Mouse (Mus musculus) fibroblast of lung, adult 2 months (primary cell): ENCODE results near the gene Bpifb2.

Experiments used
- DNase-seq: peaks from one replicate; pipeline ENCODE4 v3.0.0-alpha.2; 2011; ENCODE audit warnings: low read depth

The Bpifb2 gene

DNA sequence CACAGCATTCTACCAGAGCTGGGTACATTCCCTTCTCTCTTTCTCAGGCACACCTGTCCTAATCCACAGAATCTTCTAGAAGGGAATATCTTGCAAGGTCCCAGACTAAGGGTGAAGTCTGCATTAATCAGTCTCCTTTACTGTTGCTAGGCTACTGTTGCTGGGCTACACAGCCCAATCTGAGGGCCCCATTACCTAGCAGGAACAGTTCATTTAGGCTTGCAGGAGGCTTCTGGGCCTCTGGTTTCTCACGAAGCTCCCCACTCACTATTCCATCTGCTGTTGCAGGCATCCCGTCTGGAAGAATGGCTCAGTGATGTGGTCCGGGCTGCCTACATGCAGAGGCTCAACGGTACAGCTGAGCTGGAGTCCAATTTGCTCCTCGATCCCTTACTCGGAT, 56.3 kb downstream of the Bpifb2 start:
- DNase-seq: no peak

DNA sequence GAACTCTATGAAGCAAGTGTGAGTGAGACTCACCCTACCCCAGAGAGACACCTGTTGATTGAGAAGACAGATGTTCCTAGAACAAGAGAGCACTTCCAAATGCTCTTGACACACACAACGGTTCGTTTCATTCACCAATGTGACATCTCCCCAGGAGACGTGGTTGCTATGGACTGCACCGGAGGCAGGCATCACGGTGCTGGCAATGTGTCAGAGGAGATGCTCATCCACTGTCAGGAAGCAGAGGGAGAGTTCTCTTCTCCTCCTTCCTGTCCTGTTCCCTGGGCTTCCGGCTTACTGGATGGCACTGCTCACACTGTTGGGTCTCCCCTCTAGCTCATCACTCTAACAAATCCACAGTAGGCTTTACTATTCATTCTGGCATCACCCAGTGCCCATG, 58.5 kb downstream of the Bpifb2 start:
- no peak for DNase-seq

- DNase-seq: no peak
These were observed 60.5 kb downstream of the Bpifb2 start for GRCm38 (mm10) chr2:153935348-153935747.

DNA sequence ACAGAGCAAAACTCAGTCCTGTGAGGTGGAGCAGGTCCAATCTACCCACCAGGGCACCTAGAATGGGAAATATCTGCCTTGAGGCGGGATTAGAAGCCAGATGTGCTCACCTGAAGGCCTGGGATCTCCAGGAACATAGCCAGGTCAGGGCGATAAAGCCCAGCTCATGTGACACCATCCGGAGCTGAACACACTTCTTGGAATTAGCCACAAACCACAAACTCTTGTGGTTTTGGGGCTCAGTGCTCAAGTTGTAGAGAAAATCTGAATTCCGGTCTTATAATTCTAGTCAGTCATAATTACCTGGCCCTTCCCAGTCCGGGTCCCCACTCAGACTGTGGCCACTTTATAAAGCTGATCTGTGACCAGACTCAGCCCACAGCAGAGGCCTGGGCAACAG, 63.0 kb downstream of the Bpifb2 start, which contains the start of gene Bpifb4:
TSS of gene Bpifb4 (plus strand) at position 370 of the 400 bp plus-strand sequence.
- DNase-seq: no peak

DNA sequence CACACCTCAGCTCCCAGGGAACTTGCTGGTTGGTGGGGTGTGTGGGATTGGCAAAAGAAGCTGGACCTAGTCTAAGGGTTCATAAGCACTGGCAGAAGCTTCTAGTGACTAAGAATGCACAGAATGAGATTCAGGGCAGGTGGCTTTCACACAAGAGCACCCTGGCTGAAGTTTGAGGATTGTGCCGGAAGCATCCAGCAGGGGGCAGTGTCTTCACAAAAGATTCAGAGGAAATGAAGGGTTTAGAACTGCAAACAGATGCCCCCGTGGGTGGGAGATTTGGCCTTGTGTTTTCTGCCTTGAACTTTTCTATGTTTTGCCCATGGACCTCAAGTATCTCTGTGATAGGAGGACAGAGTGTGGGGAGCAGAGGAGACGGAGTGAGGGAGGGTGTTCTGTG, 68.7 kb downstream of the Bpifb2 start:
- no peak for DNase-seq

DNA sequence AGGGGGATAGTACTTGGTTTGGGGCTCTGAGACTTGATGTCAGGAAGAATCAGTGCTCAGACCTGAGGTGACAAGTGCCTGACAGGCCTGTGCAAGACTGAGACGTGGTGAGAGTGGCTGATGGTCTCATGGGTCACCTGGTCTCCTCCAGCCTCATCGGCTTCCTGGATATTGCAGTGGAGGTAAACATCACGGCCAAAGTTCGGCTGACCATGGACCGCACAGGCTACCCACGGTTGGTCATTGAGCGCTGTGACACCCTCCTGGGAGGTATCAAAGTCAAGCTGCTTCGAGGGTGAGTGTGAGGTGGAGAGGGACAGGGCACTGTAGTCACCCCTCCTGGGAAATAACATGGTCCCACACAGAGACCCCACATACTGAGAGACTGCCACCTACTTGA, 69.7 kb downstream of the Bpifb2 start:
- no peak for DNase-seq
